Mouse (Mus musculus) CH12.LX (cell line): Measurements from ENCODE around the gene Tmc2. TPM values are rescaled to one million over a fixed set of nuclear protein-coding genes. Genes with fewer than 3 reads are reported as not detected.

Source experiments
- DNase-seq: peaks from one replicate; pipeline ENCODE4 v3.0.0-alpha.2; 2013; ENCODE audit errors: extremely low read depth
- H3K27ac ChIP-seq: 2 replicates; pipeline ENCODE4 v1.5.1; 2012; ENCODE audit warnings: low read depth, mild to moderate bottlenecking, control low read depth, moderate library complexity; ENCODE audit not compliant: insufficient read depth
- H3K27me3 ChIP-seq: replicated peaks from 2 replicates; pipeline ENCODE3; 2012; ENCODE audit warnings: inconsistent platforms
- H3K36me3 ChIP-seq, 2 experiments: replicated peaks in 1 of 2; 2 replicates each; pipeline versions ENCODE3 to v1.6.1; 2012; ENCODE audit warnings: inconsistent platforms in 1 of 2, low read length in 1 of 2, mild to moderate bottlenecking in 1 of 2, mixed read lengths in 1 of 2, moderate library complexity in 1 of 2; ENCODE audit not compliant: control insufficient read depth in 1 of 2, insufficient read depth in 1 of 2
- H3K4me1 ChIP-seq, 2 experiments: 2 replicates each; pipeline ENCODE4 v1.6.1; 2012; ENCODE audit warnings: inconsistent platforms in 1 of 2, moderate library complexity in 1 of 2; ENCODE audit not compliant: insufficient read depth in 2 of 2, control insufficient read depth in 1 of 2
- H3K4me2 ChIP-seq: 2 replicates; pipeline ENCODE4 v1.6.1; 2012; ENCODE audit warnings: low read depth, mild to moderate bottlenecking, control low read depth; ENCODE audit not compliant: poor library complexity, insufficient read depth, severe bottlenecking
- H3K4me3 ChIP-seq, 3 experiments: fragments of 150-350 bp in 1 of 3; sonication (generic) in 1 of 3; replicated peaks in 1 of 3; 2 replicates each; pipeline versions ENCODE3 to v1.5.1; 2011 to 2012; ENCODE audit warnings: low read depth in 2 of 3, low read length in 2 of 3, mild to moderate bottlenecking in 2 of 3, moderate library complexity in 2 of 3, control low read depth in 1 of 3, improper control_type of control experiment in 1 of 3, inconsistent platforms in 1 of 3, mixed read lengths in 1 of 3; ENCODE audit not compliant: poor library complexity in 1 of 3
- H3K79me2 ChIP-seq: replicated peaks from 2 replicates; pipeline ENCODE4 v1.6.1; 2012; ENCODE audit warnings: mild to moderate bottlenecking, moderate library complexity; ENCODE audit not compliant: control insufficient read depth, poor library complexity, insufficient read depth, severe bottlenecking; ENCODE audit errors: extremely low read depth
- H3K9ac ChIP-seq: 2 replicates; pipeline ENCODE4 v1.6.1; 2012; ENCODE audit warnings: low read depth, mild to moderate bottlenecking, control low read depth, moderate library complexity; ENCODE audit not compliant: insufficient read depth
- H3K9me3 ChIP-seq: replicated peaks from 2 replicates; pipeline ENCODE3; 2012; ENCODE audit warnings: low read length, inconsistent platforms, mixed read lengths
- BHLHE40 ChIP-seq: IDR thresholded peaks from 2 replicates; pipeline ENCODE4 v1.6.1; 2011; ENCODE audit warnings: mild to moderate bottlenecking, low read depth, low read length, improper control_type of control experiment
- CHD1 ChIP-seq: IDR thresholded peaks from 2 replicates; pipeline ENCODE4 v1.6.1; 2012; ENCODE audit warnings: low read depth, low read length, improper control_type of control experiment, inconsistent platforms
- CHD2 ChIP-seq: IDR thresholded peaks from 2 replicates; pipeline ENCODE4 v1.6.1; 2011; ENCODE audit warnings: low read length, improper control_type of control experiment
- CTCF ChIP-seq, 2 experiments: IDR thresholded peaks in 1 of 2; conservative IDR thresholded peaks in 1 of 2; 2 replicates each; pipeline ENCODE4 v1.5.1; 2011 to 2012; ENCODE audit warnings: low read depth in 2 of 2, low read length in 2 of 2, improper control_type of control experiment in 1 of 2, inconsistent platforms in 1 of 2, mild to moderate bottlenecking in 1 of 2, moderate library complexity in 1 of 2
- ELF1 ChIP-seq: IDR thresholded peaks from 2 replicates; pipeline ENCODE4 v1.6.1; 2014; ENCODE audit warnings: low read depth, mild to moderate bottlenecking, inconsistent platforms, low read length, improper control_type of control experiment
- ETS1 ChIP-seq: conservative IDR thresholded peaks from 2 replicates; pipeline ENCODE4 v1.6.1; 2012; ENCODE audit warnings: low read depth, mild to moderate bottlenecking, inconsistent platforms, low read length, improper control_type of control experiment, moderate library complexity
- HCFC1 ChIP-seq: IDR thresholded peaks from 2 replicates; pipeline ENCODE4 v1.6.1; 2012; ENCODE audit warnings: low read depth, mild to moderate bottlenecking, inconsistent platforms, low read length, improper control_type of control experiment
- IRF4 ChIP-seq: IDR thresholded peaks from 2 replicates; pipeline ENCODE4 v1.6.1; 2014; ENCODE audit warnings: low read depth, mild to moderate bottlenecking, inconsistent platforms, low read length, improper control_type of control experiment
- JUND ChIP-seq: conservative IDR thresholded peaks from 2 replicates; pipeline ENCODE4 v1.6.1; 2011; ENCODE audit warnings: low read depth, low read length, improper control_type of control experiment
- KAT2A ChIP-seq: IDR thresholded peaks from 2 replicates; pipeline ENCODE4 v1.6.1; 2012; ENCODE audit warnings: low read length, improper control_type of control experiment, inconsistent platforms; ENCODE audit not compliant: insufficient replicate concordance
- MAFK ChIP-seq: IDR thresholded peaks from 2 replicates; pipeline ENCODE4 v1.6.1; 2011; ENCODE audit warnings: low read length, improper control_type of control experiment; ENCODE audit not compliant: insufficient replicate concordance
- MAX ChIP-seq: IDR thresholded peaks from 2 replicates; pipeline ENCODE4 v1.6.1; 2011; ENCODE audit warnings: low read length, improper control_type of control experiment
- MAZ ChIP-seq: IDR thresholded peaks from 2 replicates; pipeline ENCODE4 v1.6.1; 2012; ENCODE audit warnings: low read depth, mild to moderate bottlenecking, inconsistent platforms, low read length, improper control_type of control experiment, moderate library complexity
- MEF2A ChIP-seq: IDR thresholded peaks from 2 replicates; pipeline ENCODE4 v1.6.1; 2014; ENCODE audit warnings: low read depth, mild to moderate bottlenecking, inconsistent platforms, low read length, improper control_type of control experiment, borderline replicate concordance
- MYC ChIP-seq: IDR thresholded peaks from 2 replicates; pipeline ENCODE4 v1.6.1; 2011; ENCODE audit warnings: low read depth, mild to moderate bottlenecking, improper control_type of control experiment, low read length
- NELFE ChIP-seq: IDR thresholded peaks from 2 replicates; pipeline ENCODE4 v1.6.1; 2011; ENCODE audit warnings: low read depth, low read length, improper control_type of control experiment
- PAX5 ChIP-seq: IDR thresholded peaks from 2 replicates; pipeline ENCODE4 v1.6.1; 2012; ENCODE audit warnings: low read length, inconsistent platforms, mixed read lengths
- POLR2AphosphoS2 ChIP-seq: IDR thresholded peaks from 2 replicates; pipeline ENCODE4 v1.6.1; 2011; ENCODE audit warnings: low read depth, low read length, improper control_type of control experiment
- RAD21 ChIP-seq: IDR thresholded peaks from 2 replicates; pipeline ENCODE4 v1.6.1; 2011; ENCODE audit warnings: low read depth, mild to moderate bottlenecking, low read length, improper control_type of control experiment, moderate library complexity
- RCOR1 ChIP-seq: conservative IDR thresholded peaks from 2 replicates; pipeline ENCODE4 v1.6.1; 2012; ENCODE audit warnings: low read depth, mild to moderate bottlenecking, inconsistent platforms, low read length, improper control_type of control experiment
- SIN3A ChIP-seq: IDR thresholded peaks from 2 replicates; pipeline ENCODE4 v1.6.1; 2012; ENCODE audit warnings: low read length, improper control_type of control experiment, inconsistent platforms
- SMC3 ChIP-seq: IDR thresholded peaks from 2 replicates; pipeline ENCODE4 v1.6.1; 2011; ENCODE audit warnings: low read depth, low read length, improper control_type of control experiment
- TCF12 ChIP-seq: IDR thresholded peaks from 2 replicates; pipeline ENCODE4 v1.6.1; 2014; ENCODE audit warnings: low read depth, mild to moderate bottlenecking, inconsistent platforms, low read length, improper control_type of control experiment
- UBTF ChIP-seq: IDR thresholded peaks from 2 replicates; pipeline ENCODE4 v1.6.1; 2012; ENCODE audit warnings: low read depth, mild to moderate bottlenecking, inconsistent platforms, low read length, improper control_type of control experiment, moderate library complexity
- USF1 ChIP-seq: IDR thresholded peaks from 2 replicates; pipeline ENCODE4 v1.6.1; 2014; ENCODE audit warnings: low read depth, mild to moderate bottlenecking, inconsistent platforms, low read length, improper control_type of control experiment
- USF2 ChIP-seq: conservative IDR thresholded peaks from 2 replicates; pipeline ENCODE4 v1.6.1; 2011; ENCODE audit warnings: low read depth, low read length, improper control_type of control experiment
- dilution Hi-C: fragments of 300-500 bp; cut with MboI; formaldehyde crosslinking; loops from 2 replicates; pipeline ENCODE4 v1.14.3; 2020; ENCODE audit warnings: low sequenced_read_pairs; ENCODE audit not compliant: extremely low pct_unique_long_range_greater_than_20kb, extremely low pct_ligation_motif_present
- in situ Hi-C: fragments of 300-500 bp; cut with MboI; formaldehyde crosslinking; loops from 3 replicates; pipeline ENCODE4 v1.14.3; 2019; ENCODE audit warnings: low sequenced_read_pairs, low pct_ligation_motif_present, low pct_unique_long_range_greater_than_20kb, mixed read lengths
- polyA plus RNA-seq: library from polyadenylated mRNA; unstranded; fragments of >175 nt; gene quantifications from 2 replicates; pipeline ENCODE4 v1.2.1, GENCODE M21; 2012; ENCODE audit warnings: low read depth; ENCODE audit not compliant: insufficient read length
- total RNA-seq, 2 experiments: library from RNA; depleted of rRNA; stranded (reverse); fragments of 300-350 nt in 1 of 2; fragments of >200 nt in 1 of 2; gene quantifications; 2 replicates each; pipeline ENCODE4 v1.2.3; 2012 to 2014

Gene Tmc2
- total and polyA plus RNA-seq, 3 experiments, result not detected

- no peak overlapping the region for H3K27ac ChIP-seq
- H3K27me3 ChIP-seq, result peaks cover 13% of the 10 kb centered on the region
- no peaks in the 10 kb centered on the region for H3K9me3 ChIP-seq
- peaks cover 15 to 35% of the 10 kb centered on the region in 2 experiments for H3K4me1 ChIP-seq
- dilution Hi-C loops, result no loop called here
- peaks cover 2 to 14% of the 10 kb centered on the region in 2 experiments for H3K36me3 ChIP-seq
- H3K4me3 ChIP-seq, result no peak overlapping the region
- H3K9ac ChIP-seq, result no peak overlapping the region
- in situ Hi-C loops, result loop anchor here (10.0 to 25.0 kb wide), 2 partner anchors 73 to 271 kb away; partner anchors contain the start of gene Mrps26
- DNase-seq, result peak; percentile 73
- 0 out of 2 replicates have a peak, but pooled peaks cover under 1% of the 10 kb centered on the region for H3K79me2 ChIP-seq
- no peak overlapping the region for H3K4me2 ChIP-seq
- peak; percentile 29; the same call in 1 of the 2 replicates for TF ChIP-seq NELFE
- no peak for TF ChIP-seq MEF2A
- peak; percentile 65 to 100; a peak in 3 of 4 replicates for TF ChIP-seq CTCF (conservative IDR thresholded peaks at IDR 0.05 in 1 of 2, IDR thresholded peaks at IDR 0.05 in 1 of 2; ENCODE audit: low read depth in 2 of 2, low read length in 2 of 2)
- peak; percentile 52; the same call in 1 of the 2 replicates for TF ChIP-seq ELF1
- TF ChIP-seq SIN3A, result 0 out of 2 replicates have a peak, but pooled peaks have one; percentile 37
- no peak for TF ChIP-seq RCOR1
- no peak for TF ChIP-seq ETS1
- TF ChIP-seq HCFC1, result 0 out of 2 replicates have a peak, but pooled peaks have one; percentile 17
- TF ChIP-seq SMC3, result peak; percentile 84
- TF ChIP-seq CHD2, result no peak
- TF ChIP-seq BHLHE40, result peak; percentile 62
- TF ChIP-seq MAZ, result 0 out of 2 replicates have a peak, but pooled peaks have one; percentile 44
- TF ChIP-seq IRF4, result peak; percentile 42; the same call in 1 of the 2 replicates
- TF ChIP-seq RAD21, result peak; percentile 86
Observed at GRCm38 (mm10) chr2:130291434-130291833, 96.4 kb downstream of the Tmc2 start.

GRCm38 (mm10) chr2:130293009-130293408 lies 98.0 kb downstream of the Tmc2 start:
- TF ChIP-seq MYC, result no peak
- no peak for TF ChIP-seq IRF4
- TF ChIP-seq USF2, result no peak
- TF ChIP-seq MAX, result no peak
- TF ChIP-seq TCF12, result no peak
- no peak for TF ChIP-seq USF1
- TF ChIP-seq ETS1, result no peak
- no peak for TF ChIP-seq KAT2A
- TF ChIP-seq MAFK, result no peak
- no peak for TF ChIP-seq RCOR1
- TF ChIP-seq UBTF, result no peak
- TF ChIP-seq POLR2AphosphoS2, result no peak
- TF ChIP-seq CHD1, result no peak
- TF ChIP-seq PAX5, result no peak
- no peak for TF ChIP-seq JUND
- no peak for TF ChIP-seq MEF2A
- no peak for TF ChIP-seq ELF1
- no peak for TF ChIP-seq RAD21
- Histone ChIP-seq H3K4me1 (peaks cover 15 to 36% of the 10 kb centered on the region in 2 experiments), H3K79me2 (no peaks in the 10 kb centered on the region), H3K27me3 (peaks cover 27% of the 10 kb centered on the region), H3K9ac (no peak overlapping the region), H3K4me3 (no peak overlapping the region), H3K36me3 (peaks cover 2 to 8% of the 10 kb centered on the region in 2 experiments), H3K27ac (no peak overlapping the region), H3K4me2 (no peak overlapping the region), H3K9me3 (no peaks in the 10 kb centered on the region)
- no peak for DNase-seq
- dilution Hi-C loops (no loop called here), in situ Hi-C loops (loop anchor here (10.0 to 25.0 kb wide), 2 partner anchors 72 to 269 kb away; partner anchors contain the start of gene Mrps26)
